ENCODE assay signal across 7 mouse cellular contexts in the genomic region with DNA sequence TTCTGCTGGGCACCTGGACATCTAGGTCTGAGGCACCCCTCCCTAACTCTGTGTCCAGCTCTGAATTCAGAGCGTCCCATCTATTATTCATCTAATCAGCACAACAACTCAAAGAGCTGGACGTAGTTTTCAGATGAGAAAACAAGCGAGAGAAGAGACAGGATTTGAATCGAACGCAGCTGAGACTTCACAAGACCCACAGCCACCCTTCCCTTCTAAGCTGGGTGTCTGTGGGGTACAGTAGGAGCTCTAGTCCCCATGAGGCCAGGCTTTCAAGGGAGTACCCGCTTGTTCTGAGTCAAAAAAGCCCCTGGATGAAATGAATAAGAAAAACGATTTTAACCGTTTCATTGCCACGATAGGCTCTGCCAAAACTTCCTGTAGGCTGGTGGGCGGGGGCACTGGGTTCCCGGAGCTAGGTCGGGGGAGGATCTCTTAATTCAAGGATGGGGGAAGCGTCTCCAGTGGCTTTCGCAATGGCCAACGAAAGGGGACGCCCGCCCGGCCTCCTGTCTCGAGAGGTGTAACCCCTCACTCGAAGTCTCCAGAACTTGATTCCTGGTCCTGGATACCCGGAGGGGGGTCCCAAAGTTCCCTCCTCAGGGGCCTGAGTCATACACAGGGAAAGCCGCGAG. TPM values are rescaled to one million over a fixed set of nuclear protein-coding genes. Genes with fewer than 3 reads are reported as not detected.
A peak's percentile ranks its signal among the peaks of the same experiment; 100 is the strongest.
DNase-seq lines count a peak whose midpoint lies in the region; ATAC-seq lines count a peak whose summit lies in the region.

No protein-coding gene starts in this region.

- DNase-seq in thymus, postnatal 0 days (ENCODE audit: low spot score) = peak; percentile 34
- DNase-seq in thymus, adult 18-20 months = no peak
- no peak for DNase-seq in limb, embryonic 10.5 days (ENCODE audit: low spot score)
- DNase-seq in right cerebral cortex, postnatal 4 days = no peak
- DNase-seq in adrenal gland, postnatal 14 days = no peak

- H3K4me3 ChIP-seq in embryonic facial prominence, embryonic 12.5 days = peak overlapping the region; percentile 52
- H3K4me3 ChIP-seq in limb, embryonic 10.5 days = peak overlapping the region; percentile 66
- H3K4me3 ChIP-seq in midbrain, embryonic 13.5 days (replicated peaks) = peak overlapping the region; percentile 46

- H3K27ac ChIP-seq in embryonic facial prominence, embryonic 12.5 days = 0 out of 2 replicates have a peak overlapping the region, but pooled peaks have one; percentile 50
- peak overlapping the region; percentile 89 for H3K27ac ChIP-seq in limb, embryonic 10.5 days
- H3K27ac ChIP-seq in midbrain, embryonic 13.5 days = no peak overlapping the region

- H3K27me3 ChIP-seq in embryonic facial prominence, embryonic 12.5 days = peaks cover 18% of the 10 kb centered on the region; the same call in 1 of the 2 replicates
- H3K27me3 ChIP-seq in limb, embryonic 10.5 days (ENCODE audit: low read depth, poor library complexity, severe bottlenecking) = peaks cover 28% of the 10 kb centered on the region
- peaks cover 61% of the 10 kb centered on the region for H3K27me3 ChIP-seq in midbrain, embryonic 13.5 days

- no peaks in the 10 kb centered on the region for H3K9me3 ChIP-seq in embryonic facial prominence, embryonic 12.5 days
- no peaks in the 10 kb centered on the region for H3K9me3 ChIP-seq in limb, embryonic 10.5 days (replicated peaks)
- H3K9me3 ChIP-seq in midbrain, embryonic 13.5 days = no peaks in the 10 kb centered on the region

- H3K9ac ChIP-seq in embryonic facial prominence, embryonic 12.5 days = peak overlapping the region; percentile 58
- peak overlapping the region; percentile 62 for H3K9ac ChIP-seq in midbrain, embryonic 13.5 days (replicated peaks)

- peaks cover 44% of the 10 kb centered on the region for H3K4me1 ChIP-seq in embryonic facial prominence, embryonic 12.5 days
- H3K4me1 ChIP-seq in limb, embryonic 10.5 days = peaks cover 67% of the 10 kb centered on the region
- peaks cover 43% of the 10 kb centered on the region for H3K4me1 ChIP-seq in midbrain, embryonic 13.5 days (replicated peaks)

- ATAC-seq in embryonic facial prominence, embryonic 12.5 days (ENCODE audit: insufficient number of reproducible peaks, insufficient read depth, low FRiP score, low TSS enrichment) = no peak
- no peak for ATAC-seq in midbrain, embryonic 13.5 days

- H3K4me2 ChIP-seq in embryonic facial prominence, embryonic 12.5 days (replicated peaks) = peak overlapping the region; percentile 98
- H3K4me2 ChIP-seq in midbrain, embryonic 13.5 days (replicated peaks) = peak overlapping the region; percentile 89

- H3K36me3 ChIP-seq in embryonic facial prominence, embryonic 12.5 days = no peaks in the 10 kb centered on the region
- no peaks in the 10 kb centered on the region for H3K36me3 ChIP-seq in limb, embryonic 10.5 days
- H3K36me3 ChIP-seq in midbrain, embryonic 13.5 days = no peaks in the 10 kb centered on the region

- under 1% methylated on average over 23 of the region's 23 CpGs for WGBS in embryonic facial prominence, embryonic 12.5 days
- under 1% methylated on average over 23 of the region's 23 CpGs for WGBS in limb, embryonic 10.5 days
- WGBS in midbrain, embryonic 13.5 days = under 1% methylated on average over 23 of the region's 23 CpGs

RNA-seq across cellular contexts. Expression of a gene that starts 5.2 kb away (rescaled TPM):
- 14.9 and 16.0 TPM in 2 replicates for polyA plus RNA-seq in thymus, postnatal 0 days (2015; fragmentation: Nextera tagmentation; extraction: Ambion mirVana)
- 20.6 TPM in 2 replicates for polyA plus RNA-seq in embryonic facial prominence, embryonic 12.5 days (2016; fragmentation: Nextera tagmentation; extraction: Ambion mirVana)
- 16.0 and 19.1 TPM in 2 replicates for polyA plus RNA-seq in limb, embryonic 10.5 days (2016; fragmentation: Nextera tagmentation; extraction: Ambion mirVana)
- polyA plus RNA-seq in midbrain, embryonic 13.5 days (2015; fragmentation: Nextera tagmentation; extraction: Ambion mirVana) = 23.5 and 23.8 TPM in 2 replicates
- total RNA-seq in adrenal gland, postnatal 14 days (2021) = 5.8 and 6.9 TPM in 2 replicates

RNA-seq across cellular contexts. Expression of a gene that starts 6.6 kb away (rescaled TPM):
- 71.2 and 71.6 TPM in 2 replicates for polyA plus RNA-seq in thymus, postnatal 0 days (2015; fragmentation: Nextera tagmentation; extraction: Ambion mirVana)
- 8.0 and 9.0 TPM in 2 replicates for polyA plus RNA-seq in embryonic facial prominence, embryonic 12.5 days (2016; fragmentation: Nextera tagmentation; extraction: Ambion mirVana)
- polyA plus RNA-seq in limb, embryonic 10.5 days (2016; fragmentation: Nextera tagmentation; extraction: Ambion mirVana) = 9.9 and 14.4 TPM in 2 replicates
- 3.5 and 6.1 TPM in 2 replicates for polyA plus RNA-seq in midbrain, embryonic 13.5 days (2015; fragmentation: Nextera tagmentation; extraction: Ambion mirVana)
- 58.3 and 211 TPM in 2 replicates for total RNA-seq in adrenal gland, postnatal 14 days (2021)

RNA-seq across cellular contexts. Expression of a gene that starts 15.6 kb away (rescaled TPM):
- 150 TPM in 2 replicates for polyA plus RNA-seq in thymus, postnatal 0 days (2015; fragmentation: Nextera tagmentation; extraction: Ambion mirVana)
- polyA plus RNA-seq in embryonic facial prominence, embryonic 12.5 days (2016; fragmentation: Nextera tagmentation; extraction: Ambion mirVana) = 104 and 115 TPM in 2 replicates
- 156 and 168 TPM in 2 replicates for polyA plus RNA-seq in limb, embryonic 10.5 days (2016; fragmentation: Nextera tagmentation; extraction: Ambion mirVana)
- polyA plus RNA-seq in midbrain, embryonic 13.5 days (2015; fragmentation: Nextera tagmentation; extraction: Ambion mirVana) = 66.5 and 68.6 TPM in 2 replicates
- total RNA-seq in adrenal gland, postnatal 14 days (2021) = 88.3 and 96.4 TPM in 2 replicates

RNA-seq across cellular contexts. Expression of a gene that starts 15.8 kb away (rescaled TPM):
- 450 and 476 TPM in 2 replicates for polyA plus RNA-seq in thymus, postnatal 0 days (2015; fragmentation: Nextera tagmentation; extraction: Ambion mirVana)
- polyA plus RNA-seq in embryonic facial prominence, embryonic 12.5 days (2016; fragmentation: Nextera tagmentation; extraction: Ambion mirVana) = 1,038 and 1,130 TPM in 2 replicates
- 1,175 and 1,260 TPM in 2 replicates for polyA plus RNA-seq in limb, embryonic 10.5 days (2016; fragmentation: Nextera tagmentation; extraction: Ambion mirVana)
- polyA plus RNA-seq in midbrain, embryonic 13.5 days (2015; fragmentation: Nextera tagmentation; extraction: Ambion mirVana) = 1,603 and 1,658 TPM in 2 replicates
- total RNA-seq in adrenal gland, postnatal 14 days (2021) = 532 and 572 TPM in 2 replicates

RNA-seq across cellular contexts. Expression of a gene that starts 15.9 kb away (rescaled TPM):
- polyA plus RNA-seq in thymus, postnatal 0 days (2015; fragmentation: Nextera tagmentation; extraction: Ambion mirVana) = not detected in 2 replicates
- polyA plus RNA-seq in embryonic facial prominence, embryonic 12.5 days (2016; fragmentation: Nextera tagmentation; extraction: Ambion mirVana) = not detected in 2 replicates
- not detected in 2 replicates for polyA plus RNA-seq in limb, embryonic 10.5 days (2016; fragmentation: Nextera tagmentation; extraction: Ambion mirVana)
- not detected in 2 replicates for polyA plus RNA-seq in midbrain, embryonic 13.5 days (2015; fragmentation: Nextera tagmentation; extraction: Ambion mirVana)
- 2.1 TPM in 1 of 2 replicates, not detected in the other for total RNA-seq in adrenal gland, postnatal 14 days (2021)
